Mouse (Mus musculus): ENCODE results near the gene Sema5a. TPM values are rescaled to one million over a fixed set of nuclear protein-coding genes. Genes with fewer than 3 reads are reported as not detected.

Gene Sema5a
- total and polyA plus RNA-seq, 2 experiments from 2014 or later = 8.8 to 40.0 TPM

DNA sequence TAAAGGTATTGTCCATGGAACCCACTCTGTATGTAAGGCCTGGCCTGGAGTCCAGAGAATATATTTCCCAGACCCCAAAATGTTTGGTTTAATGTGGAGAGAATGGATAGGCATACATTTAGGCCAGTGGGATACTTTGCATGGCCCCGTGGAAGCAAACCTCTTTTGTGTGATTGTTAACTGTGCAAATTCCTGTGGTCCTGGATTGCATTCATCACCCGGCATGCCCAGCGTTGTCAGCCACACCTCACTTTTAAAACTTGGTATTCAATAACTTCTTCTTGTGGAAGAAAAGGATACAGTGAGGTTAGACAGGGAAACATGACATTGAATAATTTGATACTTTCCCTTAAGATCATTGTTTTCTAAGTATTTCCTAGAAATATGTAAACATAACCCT, 46.4 kb downstream of the Sema5a start:
- Histone ChIP-seq H3K4me1 (ENCODE audit: insufficient read depth, low read length) (no peaks in the 10 kb centered on the region), H3K9me3 (ENCODE audit: low read length) (no peaks in the 10 kb centered on the region), H3K27ac (no peak overlapping the region), H3K9ac (replicated peaks; ENCODE audit: low read length) (no peak overlapping the region), H3K4me2 (ENCODE audit: low read depth, low read length) (no peak overlapping the region), H3K36me3 (ENCODE audit: insufficient read depth, low read length) (no peaks in the 10 kb centered on the region), H3K4me3 (ENCODE audit: low read length) (no peak overlapping the region), H3K27me3 (ENCODE audit: insufficient read depth, low read length) (no peaks in the 10 kb centered on the region)
- TF ChIP-seq CTCF (IDR thresholded peaks at IDR 0.05; ENCODE audit: low read depth) = no peak
- ATAC-seq (no peak), DNase-seq (ENCODE audit: low spot score) (no peak)
- 25% methylated on average over 3 of the region's 3 CpGs for WGBS

DNA sequence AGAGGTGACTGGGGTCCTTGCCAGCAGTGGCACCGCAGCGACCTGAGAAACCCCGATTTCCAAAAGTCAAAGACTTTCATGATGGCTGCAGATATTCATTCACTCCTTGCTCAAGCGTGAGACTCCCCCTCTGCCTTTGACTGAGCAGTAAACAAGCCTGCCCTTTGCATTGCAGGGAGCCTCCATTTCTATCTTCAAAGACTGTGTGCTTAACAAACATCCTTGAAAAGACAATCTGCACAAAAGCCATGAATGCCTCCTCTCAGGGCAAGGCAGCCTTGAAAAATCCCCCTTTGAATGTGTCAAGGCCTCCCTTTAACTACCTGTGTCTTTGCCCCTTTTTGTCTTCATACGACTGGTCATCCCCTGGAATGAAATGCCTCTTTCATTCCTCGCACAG, 51.9 kb downstream of the Sema5a start:
- H3K4me3 ChIP-seq (ENCODE audit: low read length) = no peak overlapping the region
- no peak overlapping the region for H3K4me2 ChIP-seq (ENCODE audit: low read depth, low read length)
- no peaks in the 10 kb centered on the region for H3K27me3 ChIP-seq (ENCODE audit: insufficient read depth, low read length)
- 33% methylated on average over 6 of the region's 6 CpGs for WGBS
- H3K4me1 ChIP-seq (ENCODE audit: insufficient read depth, low read length) = no peaks in the 10 kb centered on the region
- H3K27ac ChIP-seq = no peak overlapping the region
- H3K9me3 ChIP-seq (ENCODE audit: low read length) = no peaks in the 10 kb centered on the region
- TF ChIP-seq CTCF (IDR thresholded peaks at IDR 0.05; ENCODE audit: low read depth) = no peak
- no peak overlapping the region for H3K9ac ChIP-seq (replicated peaks; ENCODE audit: low read length)
- DNase-seq (ENCODE audit: low spot score) (no peak), ATAC-seq (no peak)
- no peaks in the 10 kb centered on the region for H3K36me3 ChIP-seq (ENCODE audit: insufficient read depth, low read length)

DNA sequence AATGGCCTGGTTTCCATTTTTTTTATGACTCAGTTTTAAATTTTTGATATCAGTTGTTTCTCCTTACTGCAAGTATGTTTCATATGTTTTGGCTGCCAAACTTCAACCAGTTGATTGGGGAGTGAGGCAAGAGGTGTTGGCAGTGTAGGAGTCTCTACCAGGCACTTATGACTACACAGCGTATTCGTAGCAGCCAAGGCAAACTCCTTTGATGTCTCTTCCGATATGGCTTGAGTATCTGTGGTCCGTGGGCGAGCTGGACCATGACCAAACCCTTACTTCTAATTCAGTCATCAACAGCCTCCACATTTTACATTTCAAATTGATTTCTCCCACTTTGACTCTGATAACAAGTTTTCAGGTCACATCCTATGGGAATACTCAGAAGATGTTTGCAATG, 52.7 kb downstream of the Sema5a start:
- Histone ChIP-seq H3K36me3 (ENCODE audit: insufficient read depth, low read length) (no peaks in the 10 kb centered on the region), H3K4me1 (ENCODE audit: insufficient read depth, low read length) (no peaks in the 10 kb centered on the region), H3K4me3 (ENCODE audit: low read length) (no peak overlapping the region), H3K27ac (no peak overlapping the region), H3K9me3 (ENCODE audit: low read length) (no peaks in the 10 kb centered on the region), H3K9ac (replicated peaks; ENCODE audit: low read length) (no peak overlapping the region), H3K27me3 (ENCODE audit: insufficient read depth, low read length) (no peaks in the 10 kb centered on the region), H3K4me2 (ENCODE audit: low read depth, low read length) (no peak overlapping the region)
- DNase-seq (ENCODE audit: low spot score) = no peak
- WGBS = 94% methylated on average over 5 of the region's 5 CpGs
- no peak for ATAC-seq
- no peak for TF ChIP-seq CTCF (IDR thresholded peaks at IDR 0.05; ENCODE audit: low read depth)

DNA sequence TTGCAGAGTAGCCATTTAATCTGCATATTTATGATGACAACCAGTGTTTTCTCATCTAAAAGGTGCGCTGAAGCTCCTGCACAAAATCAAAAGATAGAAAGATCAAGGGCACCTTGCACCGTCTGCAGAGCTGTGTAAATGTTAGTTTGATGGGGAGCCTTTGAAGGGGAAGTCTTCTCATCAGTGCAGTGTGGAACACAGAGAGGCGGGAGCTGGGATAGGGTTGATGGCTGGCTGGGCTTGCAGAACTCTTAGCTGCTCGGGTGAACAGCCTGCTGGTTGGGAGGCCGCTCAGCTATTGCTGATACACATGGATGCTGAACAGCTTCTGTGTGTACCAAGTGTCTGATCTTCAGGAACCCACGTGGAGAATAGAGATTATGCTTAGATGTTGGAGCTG, 53.9 kb downstream of the Sema5a start:
- no peak overlapping the region for H3K9ac ChIP-seq (replicated peaks; ENCODE audit: low read length)
- H3K9me3 ChIP-seq (ENCODE audit: low read length) = no peaks in the 10 kb centered on the region
- ATAC-seq = no peak
- no peak for TF ChIP-seq CTCF (IDR thresholded peaks at IDR 0.05; ENCODE audit: low read depth)
- no peak overlapping the region for H3K4me2 ChIP-seq (ENCODE audit: low read depth, low read length)
- 76% methylated on average over 6 of the region's 6 CpGs for WGBS
- H3K27me3 ChIP-seq (ENCODE audit: insufficient read depth, low read length) = no peaks in the 10 kb centered on the region
- DNase-seq (ENCODE audit: low spot score) = no peak
- no peak overlapping the region for H3K27ac ChIP-seq
- no peak overlapping the region for H3K4me3 ChIP-seq (ENCODE audit: low read length)
- no peaks in the 10 kb centered on the region for H3K4me1 ChIP-seq (ENCODE audit: insufficient read depth, low read length)
- no peaks in the 10 kb centered on the region for H3K36me3 ChIP-seq (ENCODE audit: insufficient read depth, low read length)

DNA sequence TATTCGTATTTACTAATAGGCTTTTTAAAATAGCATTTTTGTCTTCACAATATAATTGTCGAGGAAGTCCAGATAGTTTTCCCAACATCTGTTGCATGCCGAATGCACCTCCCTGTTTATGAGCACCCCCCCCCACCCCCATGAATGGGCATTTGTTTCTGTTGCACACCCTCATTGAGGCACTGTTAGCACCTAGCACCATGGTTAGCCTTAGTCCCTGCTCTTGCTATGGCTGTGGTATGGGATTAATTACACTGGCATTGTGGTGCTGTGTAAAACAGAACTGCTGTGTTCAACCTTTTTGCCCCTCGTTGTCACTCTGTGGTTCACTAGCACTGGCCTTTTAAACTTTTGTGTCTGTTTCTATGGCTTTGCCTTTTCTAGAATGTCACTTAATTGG, 56.4 kb downstream of the Sema5a start:
- H3K4me1 ChIP-seq (ENCODE audit: insufficient read depth, low read length) = no peaks in the 10 kb centered on the region
- H3K9ac ChIP-seq (replicated peaks; ENCODE audit: low read length) = no peak overlapping the region
- no peak overlapping the region for H3K4me2 ChIP-seq (ENCODE audit: low read depth, low read length)
- WGBS = 84% methylated on average over 4 of the region's 4 CpGs
- H3K36me3 ChIP-seq (ENCODE audit: insufficient read depth, low read length) = no peaks in the 10 kb centered on the region
- no peak for TF ChIP-seq CTCF (IDR thresholded peaks at IDR 0.05; ENCODE audit: low read depth)
- H3K4me3 ChIP-seq (ENCODE audit: low read length) = no peak overlapping the region
- H3K9me3 ChIP-seq (ENCODE audit: low read length) = no peaks in the 10 kb centered on the region
- H3K27ac ChIP-seq = no peak overlapping the region
- DNase-seq (ENCODE audit: low spot score) (no peak), ATAC-seq (no peak)
- no peaks in the 10 kb centered on the region for H3K27me3 ChIP-seq (ENCODE audit: insufficient read depth, low read length)

DNA sequence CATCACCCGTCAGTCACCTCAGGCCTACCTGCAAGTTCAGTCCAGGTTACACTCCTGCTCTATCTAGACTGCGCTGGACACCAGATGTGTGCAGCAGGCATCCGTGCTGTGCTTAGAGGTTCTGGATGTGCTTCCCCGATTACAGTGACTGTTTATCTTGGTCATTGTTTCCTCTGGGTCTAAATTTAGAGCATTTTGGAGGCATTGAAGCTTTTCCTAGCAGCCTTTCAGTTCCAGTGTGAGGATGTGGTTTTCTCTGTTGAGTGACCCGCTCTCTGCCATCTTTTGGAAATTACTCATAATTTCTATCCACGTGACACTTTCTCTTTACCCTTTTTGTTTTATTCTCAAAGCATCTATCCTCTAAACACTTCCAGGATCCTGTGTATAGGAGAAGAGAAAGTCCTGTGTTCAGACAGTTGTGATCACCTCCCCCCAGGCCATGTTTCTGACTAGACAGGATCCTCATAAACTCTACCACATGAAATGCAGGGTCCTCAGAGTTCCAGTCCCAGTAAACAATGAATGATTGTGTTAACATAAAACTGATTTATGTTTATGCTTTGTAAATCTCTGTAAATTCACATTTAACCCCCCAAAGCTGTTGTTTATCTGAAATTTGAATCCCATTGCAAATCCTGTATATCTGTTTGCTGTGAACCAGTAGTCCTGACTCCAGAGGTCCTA, 62.1 kb downstream of the Sema5a start:
- Histone ChIP-seq H3K36me3 (ENCODE audit: insufficient read depth, low read length) (no peaks in the 10 kb centered on the region), H3K9ac (replicated peaks; ENCODE audit: low read length) (no peak overlapping the region), H3K9me3 (ENCODE audit: low read length) (no peaks in the 10 kb centered on the region), H3K4me3 (ENCODE audit: low read length) (no peak overlapping the region), H3K4me1 (ENCODE audit: insufficient read depth, low read length) (no peaks in the 10 kb centered on the region), H3K4me2 (ENCODE audit: low read depth, low read length) (no peak overlapping the region), H3K27me3 (ENCODE audit: insufficient read depth, low read length) (no peaks in the 10 kb centered on the region), H3K27ac (no peak overlapping the region)
- no peak for DNase-seq (ENCODE audit: low spot score)
- no peak for ATAC-seq
- no peak for TF ChIP-seq CTCF (IDR thresholded peaks at IDR 0.05; ENCODE audit: low read depth)
- WGBS = 87% methylated on average over 6 of the region's 6 CpGs

DNA sequence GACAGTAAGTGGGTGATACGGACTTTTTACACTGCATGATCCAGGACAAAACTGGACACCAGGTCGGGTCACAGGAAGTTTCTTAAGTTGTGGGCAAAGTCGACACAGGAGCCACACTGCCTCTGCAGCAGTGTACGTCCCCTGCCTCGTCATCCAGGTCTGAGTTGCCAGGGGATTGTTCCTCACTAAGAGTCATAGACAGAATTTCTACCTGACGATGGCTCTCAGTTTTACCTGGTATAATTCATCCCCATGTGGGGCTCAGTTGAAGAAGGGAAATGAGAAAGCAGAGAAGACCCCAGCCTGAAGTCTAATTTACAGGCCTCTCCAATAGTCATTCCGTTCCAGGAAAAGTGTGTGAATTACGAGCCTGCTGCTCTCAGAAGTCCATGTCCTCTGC, 66.2 kb downstream of the Sema5a start:
- Histone ChIP-seq H3K4me2 (ENCODE audit: low read depth, low read length) (no peak overlapping the region), H3K27ac (no peak overlapping the region), H3K4me1 (ENCODE audit: insufficient read depth, low read length) (no peaks in the 10 kb centered on the region), H3K36me3 (ENCODE audit: insufficient read depth, low read length) (no peaks in the 10 kb centered on the region), H3K9ac (replicated peaks; ENCODE audit: low read length) (no peak overlapping the region), H3K9me3 (ENCODE audit: low read length) (no peaks in the 10 kb centered on the region), H3K27me3 (ENCODE audit: insufficient read depth, low read length) (no peaks in the 10 kb centered on the region), H3K4me3 (ENCODE audit: low read length) (no peak overlapping the region)
- WGBS = 82% methylated on average over 8 of the region's 8 CpGs
- no peak for TF ChIP-seq CTCF (IDR thresholded peaks at IDR 0.05; ENCODE audit: low read depth)
- ATAC-seq (no peak), DNase-seq (ENCODE audit: low spot score) (no peak)

All from hindbrain, postnatal 0 days (tissue).